Mouse (Mus musculus) intestine, embryonic 16.5 days (tissue): Measurements from ENCODE around the gene Babam2. TPM values are rescaled to one million over a fixed set of nuclear protein-coding genes. Genes with fewer than 3 reads are reported as not detected.
A peak's percentile ranks its signal among the peaks of the same experiment; 100 is the strongest.

Experiments
- ATAC-seq: fragments of 200-750 bp; cut with Nextera tagmentation; 2 replicates; pipeline ENCODE4 v1.8.0; 2017; ENCODE audit warnings: moderate TSS enrichment, moderate library complexity
- H3K27ac ChIP-seq: fragments of 300-500 bp; sonication (generic); 2 replicates; pipeline ENCODE4 v1.5.1; 2014; ENCODE audit warnings: mild to moderate bottlenecking, low read length
- H3K27me3 ChIP-seq: fragments of 300-500 bp; sonication (generic); replicated peaks from 2 replicates; pipeline ENCODE4 v1.6.1; 2014; ENCODE audit warnings: low read length, control low read depth, mixed read lengths; ENCODE audit not compliant: control insufficient read depth, insufficient read depth
- H3K36me3 ChIP-seq: fragments of 300-500 bp; sonication (generic); 2 replicates; pipeline ENCODE4 v1.6.1; 2014; ENCODE audit warnings: low read length, control low read depth; ENCODE audit not compliant: control insufficient read depth, insufficient read depth
- H3K4me1 ChIP-seq: fragments of 300-500 bp; sonication (generic); 2 replicates; pipeline ENCODE4 v1.6.1; 2014; ENCODE audit warnings: low read length, control low read depth, mixed read lengths; ENCODE audit not compliant: control insufficient read depth, insufficient read depth
- H3K4me2 ChIP-seq: fragments of 300-500 bp; sonication (generic); 2 replicates; pipeline ENCODE4 v1.6.1; 2014; ENCODE audit warnings: low read depth, low read length, control low read depth
- H3K4me3 ChIP-seq: fragments of 300-500 bp; sonication (generic); 2 replicates; pipeline ENCODE4 v1.5.1; 2014; ENCODE audit warnings: mild to moderate bottlenecking, low read length
- H3K9ac ChIP-seq: fragments of 300-500 bp; sonication (generic); 2 replicates; pipeline ENCODE4 v1.6.1; 2014; ENCODE audit warnings: low read depth, low read length
- H3K9me3 ChIP-seq: fragments of 300-500 bp; sonication (generic); 2 replicates; pipeline ENCODE4 v1.6.1; 2016; ENCODE audit warnings: low read length, control low read depth; ENCODE audit not compliant: control insufficient read depth
- WGBS: fragments of 180-500 bp; shearing (Covaris S2); extraction: QIAGEN DNeasy Blood & Tissue Kit; methylation state at CpG from one replicate; pipeline ENCODE4 v1.1.7; 2014; 5-methylcytosine and 5-hydroxymethylcytosine counted together
- polyA plus RNA-seq: library from polyadenylated mRNA; unstranded; fragments of >200 nt; fragmentation: Nextera tagmentation; extraction: Ambion mirVana; gene quantifications from 2 replicates; pipeline ENCODE4 v1.2.1, GENCODE M21; 2015

Babam2 gene
- polyA plus RNA-seq, 1 experiment from 2014 or later: 69.0 TPM

- peaks cover 8% of the 10 kb centered on the region for H3K4me1 ChIP-seq
- no peak overlapping the region for H3K9ac ChIP-seq
- no peaks in the 10 kb centered on the region for H3K36me3 ChIP-seq
- WGBS: 76% methylated on average over 8 of the region's 8 CpGs
- H3K4me2 ChIP-seq: no peak overlapping the region
- no peak overlapping the region for H3K4me3 ChIP-seq
- H3K9me3 ChIP-seq: no peaks in the 10 kb centered on the region
- no peak overlapping the region for H3K27ac ChIP-seq
- no peak for ATAC-seq
- no peaks in the 10 kb centered on the region for H3K27me3 ChIP-seq
These were observed 356.0 kb downstream of the Babam2 start for GRCm38 (mm10) chr5:32053476-32053875.

GRCm38 (mm10) chr5:32055676-32056075 is 358.2 kb downstream of the Babam2 start:
- H3K27ac ChIP-seq: no peak overlapping the region
- ATAC-seq: no peak
- peaks cover 11% of the 10 kb centered on the region for H3K4me1 ChIP-seq
- H3K9ac ChIP-seq: no peak overlapping the region
- no peak overlapping the region for H3K4me2 ChIP-seq
- H3K4me3 ChIP-seq: no peak overlapping the region
- H3K9me3 ChIP-seq: no peaks in the 10 kb centered on the region
- H3K36me3 ChIP-seq: no peaks in the 10 kb centered on the region
- 77% methylated on average over 3 of the region's 3 CpGs for WGBS
- H3K27me3 ChIP-seq: no peaks in the 10 kb centered on the region

GRCm38 (mm10) chr5:32056126-32056525 is 358.6 kb downstream of the Babam2 start:
- no peak overlapping the region for H3K27ac ChIP-seq
- WGBS: 41% methylated on average over 1 of the region's 1 CpGs
- H3K36me3 ChIP-seq: no peaks in the 10 kb centered on the region
- no peak for ATAC-seq
- no peak overlapping the region for H3K4me2 ChIP-seq
- H3K27me3 ChIP-seq: no peaks in the 10 kb centered on the region
- no peaks in the 10 kb centered on the region for H3K9me3 ChIP-seq
- H3K4me3 ChIP-seq: no peak overlapping the region
- peaks cover 11% of the 10 kb centered on the region for H3K4me1 ChIP-seq
- no peak overlapping the region for H3K9ac ChIP-seq

GRCm38 (mm10) chr5:32058481-32059253 is 361.2 kb downstream of the Babam2 start:
- no peaks in the 10 kb centered on the region for H3K27me3 ChIP-seq
- H3K36me3 ChIP-seq: no peaks in the 10 kb centered on the region
- 31% methylated on average over 8 of the region's 8 CpGs for WGBS
- H3K4me1 ChIP-seq: peaks cover 11% of the 10 kb centered on the region
- H3K9me3 ChIP-seq: no peaks in the 10 kb centered on the region
- H3K27ac ChIP-seq: peak overlapping the region; percentile 81
- no peak overlapping the region for H3K4me3 ChIP-seq
- no peak overlapping the region for H3K4me2 ChIP-seq
- no peak overlapping the region for H3K9ac ChIP-seq
- ATAC-seq: peak; percentile 59

GRCm38 (mm10) chr5:32059254-32059796 is 361.8 kb downstream of the Babam2 start:
- Histone ChIP-seq H3K36me3 (no peaks in the 10 kb centered on the region), H3K4me2 (peak overlapping the region; percentile 9; the same call in 1 of the 2 replicates), H3K4me3 (no peak overlapping the region), H3K27ac (peak overlapping the region; percentile 86), H3K27me3 (no peaks in the 10 kb centered on the region), H3K9me3 (no peaks in the 10 kb centered on the region), H3K9ac (no peak overlapping the region), H3K4me1 (peaks cover 11% of the 10 kb centered on the region)
- ATAC-seq: peak; percentile 86
- WGBS: 36% methylated on average over 8 of the region's 8 CpGs

- Histone ChIP-seq H3K27ac (no peak overlapping the region), H3K36me3 (no peaks in the 10 kb centered on the region), H3K4me3 (no peak overlapping the region), H3K4me2 (no peak overlapping the region), H3K4me1 (peaks cover 18% of the 10 kb centered on the region), H3K9ac (no peak overlapping the region), H3K27me3 (no peaks in the 10 kb centered on the region), H3K9me3 (no peaks in the 10 kb centered on the region)
- WGBS: 77% methylated on average over 2 of the region's 2 CpGs
- ATAC-seq: no peak
These were observed 363.0 kb downstream of the Babam2 start for GRCm38 (mm10) chr5:32060485-32060884.

- Histone ChIP-seq H3K9ac (no peak overlapping the region), H3K9me3 (no peaks in the 10 kb centered on the region), H3K4me2 (no peak overlapping the region), H3K27ac (no peak overlapping the region), H3K4me1 (peaks cover 22% of the 10 kb centered on the region), H3K27me3 (no peaks in the 10 kb centered on the region), H3K4me3 (no peak overlapping the region), H3K36me3 (no peaks in the 10 kb centered on the region)
- no peak for ATAC-seq
- WGBS: 76% methylated on average over 1 of the region's 1 CpGs
These were observed 364.4 kb downstream of the Babam2 start for GRCm38 (mm10) chr5:32061854-32062253.

- peak overlapping the region; percentile 64 for H3K27ac ChIP-seq
- no peak overlapping the region for H3K4me3 ChIP-seq
- H3K9ac ChIP-seq: no peak overlapping the region
- peaks cover 14% of the 10 kb centered on the region for H3K4me1 ChIP-seq
- H3K36me3 ChIP-seq: no peaks in the 10 kb centered on the region
- H3K9me3 ChIP-seq: no peaks in the 10 kb centered on the region
- 66% methylated on average over 2 of the region's 2 CpGs for WGBS
- no peaks in the 10 kb centered on the region for H3K27me3 ChIP-seq
- no peak overlapping the region for H3K4me2 ChIP-seq
- peak; percentile 52 for ATAC-seq
These were observed 367.0 kb downstream of the Babam2 start for GRCm38 (mm10) chr5:32064341-32065105.

GRCm38 (mm10) chr5:32066015-32066734 is 368.7 kb downstream of the Babam2 start:
- H3K27ac ChIP-seq: peak overlapping the region; percentile 62
- WGBS: 50% methylated on average over 5 of the region's 5 CpGs
- H3K9me3 ChIP-seq: no peaks in the 10 kb centered on the region

More at GRCm38 (mm10) chr5:32066015-32066734, 368.7 kb downstream of the Babam2 start:
- Histone ChIP-seq H3K9ac (no peak overlapping the region), H3K4me2 (no peak overlapping the region), H3K4me1 (peaks cover 11% of the 10 kb centered on the region), H3K36me3 (no peaks in the 10 kb centered on the region), H3K4me3 (no peak overlapping the region), H3K27me3 (no peaks in the 10 kb centered on the region)
- ATAC-seq: 0 out of 2 replicates have a peak, but pooled peaks have one; percentile 23
